Mouse (Mus musculus) v-Abl transformed pro-B cells (cell line): ENCODE results near the gene Sqstm1.

ENCODE experiments used
- in situ Hi-C, 2 experiments: fragments of 400-800 bp; cut with MboI; formaldehyde crosslinking; loops; one replicate each; pipeline ENCODE4 v1.15.1; 2025; ENCODE audit not compliant: unreplicated experiment in 2 of 2

The Sqstm1 gene

GRCm38 (mm10) chr11:50210505-50211151, at the start of gene Sqstm1, which contains the start of gene Mgat4b:
Sqstm1 (minus strand) TSS chr11:50210827.
Mgat4b (plus strand) TSS chr11:50210890.
- in situ Hi-C loops: no loop called here

GRCm38 (mm10) chr11:50258310-50258709, 47.7 kb upstream of the Sqstm1 start:
- in situ Hi-C loops: no loop called here

- in situ Hi-C loops: no loop called here
Observed at GRCm38 (mm10) chr11:50256615-50257014, 46.0 kb upstream of the Sqstm1 start.

- in situ Hi-C loops: no loop called here
Observed at GRCm38 (mm10) chr11:50254010-50254580, 43.5 kb upstream of the Sqstm1 start.

GRCm38 (mm10) chr11:50253393-50253792, 42.8 kb upstream of the Sqstm1 start:
- in situ Hi-C loops: no loop called here

- in situ Hi-C loops: no loop called here
Observed at GRCm38 (mm10) chr11:50252684-50253265, 42.1 kb upstream of the Sqstm1 start.

- in situ Hi-C loops: no loop called here
Observed at GRCm38 (mm10) chr11:50252166-50252565, 41.5 kb upstream of the Sqstm1 start.

- in situ Hi-C loops: loop anchor here in 1 of 2 experiments (25.0 kb wide), 1 partner anchor 589 kb away; the partner anchor contains the start of genes Zfp354c and Zfp879
Observed at GRCm38 (mm10) chr11:50248473-50249171, 38.0 kb upstream of the Sqstm1 start.

GRCm38 (mm10) chr11:50245269-50245668, 34.6 kb upstream of the Sqstm1 start:
- in situ Hi-C loops: loop anchor here in 1 of 2 experiments (25.0 kb wide), 1 partner anchor 592 kb away; the partner anchor contains the start of genes Zfp354c and Zfp879

GRCm38 (mm10) chr11:50243926-50244325, 33.3 kb upstream of the Sqstm1 start:
- in situ Hi-C loops: loop anchor here in 1 of 2 experiments (25.0 kb wide), 1 partner anchor 593 kb away; the partner anchor contains the start of genes Zfp354c and Zfp879

- in situ Hi-C loops: loop anchor here in 1 of 2 experiments (25.0 kb wide), 1 partner anchor 597 kb away; the partner anchor contains the start of genes Zfp354c and Zfp879
Observed at GRCm38 (mm10) chr11:50240235-50240911, 29.7 kb upstream of the Sqstm1 start.

GRCm38 (mm10) chr11:50238821-50239791, 28.5 kb upstream of the Sqstm1 start:
- in situ Hi-C loops: loop anchor here in 1 of 2 experiments (25.0 kb wide), 1 partner anchor 598 kb away; the partner anchor contains the start of genes Zfp354c and Zfp879

GRCm38 (mm10) chr11:50238324-50238723, 27.7 kb upstream of the Sqstm1 start, which contains the start of gene Ltc4s:
Ltc4s (minus strand) TSS chr11:50238616.
- in situ Hi-C loops: loop anchor here in 1 of 2 experiments (25.0 kb wide), 1 partner anchor 599 kb away; the partner anchor contains the start of genes Zfp354c and Zfp879

- in situ Hi-C loops: loop anchor here in 1 of 2 experiments (25.0 kb wide), 1 partner anchor 600 kb away; the partner anchor contains the start of genes Zfp354c and Zfp879
Observed at GRCm38 (mm10) chr11:50236937-50237835, 26.6 kb upstream of the Sqstm1 start.

- in situ Hi-C loops: loop anchor here in 1 of 2 experiments (25.0 kb wide), 1 partner anchor 601 kb away; the partner anchor contains the start of genes Zfp354c and Zfp879
Observed at GRCm38 (mm10) chr11:50236540-50236936, 25.9 kb upstream of the Sqstm1 start.

GRCm38 (mm10) chr11:50234606-50235005, 24.0 kb upstream of the Sqstm1 start:
- in situ Hi-C loops: loop anchor here (5.0 to 25.0 kb wide), 3 partner anchors 133 to 603 kb away; partner anchors contain the start of genes Zfp354c (in 1 of the 2) and Zfp879 (in 1 of the 2)

GRCm38 (mm10) chr11:50233993-50234392, 23.4 kb upstream of the Sqstm1 start:
- in situ Hi-C loops: loop anchor here (5.0 to 25.0 kb wide), 3 partner anchors 133 to 603 kb away; partner anchors contain the start of genes Zfp354c (in 1 of the 2) and Zfp879 (in 1 of the 2)
